Mouse (Mus musculus) hindbrain, embryonic 15.5 days (tissue): ENCODE measurements around the gene Vldlr. TPM values are rescaled to one million over a fixed set of nuclear protein-coding genes. Genes with fewer than 3 reads are reported as not detected.

Experiments used
- ATAC-seq: fragments of 200-750 bp; cut with Nextera tagmentation; 2 replicates; pipeline ENCODE4 v1.8.0; 2017; ENCODE audit warnings: low read depth, moderate number of reproducible peaks, moderate TSS enrichment; ENCODE audit not compliant: low FRiP score
- H3K27ac ChIP-seq: fragments of 300-500 bp; sonication (generic); replicated peaks from 2 replicates; pipeline ENCODE4 v1.5.1; 2015; ENCODE audit warnings: mild to moderate bottlenecking, inconsistent platforms
- H3K27me3 ChIP-seq: fragments of 300-500 bp; sonication (generic); 2 replicates; pipeline ENCODE4 v1.6.1; 2015; ENCODE audit warnings: control low read depth, inconsistent platforms
- H3K36me3 ChIP-seq: fragments of 300-500 bp; sonication (generic); 2 replicates; pipeline ENCODE4 v1.6.1; 2015; ENCODE audit warnings: control low read depth, inconsistent platforms
- H3K4me1 ChIP-seq: fragments of 300-500 bp; sonication (generic); replicated peaks from 2 replicates; pipeline ENCODE4 v1.6.1; 2015; ENCODE audit warnings: control low read depth, inconsistent platforms
- H3K4me2 ChIP-seq: fragments of 300-500 bp; sonication (generic); 2 replicates; pipeline ENCODE4 v1.6.1; 2015; ENCODE audit warnings: moderate library complexity, mild to moderate bottlenecking, inconsistent platforms
- H3K4me3 ChIP-seq: fragments of 300-500 bp; sonication (generic); 2 replicates; pipeline ENCODE4 v1.5.1; 2015; ENCODE audit warnings: mild to moderate bottlenecking, inconsistent platforms
- H3K9ac ChIP-seq: fragments of 300-500 bp; sonication (generic); 2 replicates; pipeline ENCODE4 v1.6.1; 2015; ENCODE audit warnings: inconsistent platforms
- H3K9me3 ChIP-seq: fragments of 300-500 bp; sonication (generic); 2 replicates; pipeline ENCODE4 v1.6.1; 2016; ENCODE audit warnings: control low read depth, inconsistent platforms
- WGBS: fragments of 180-500 bp; shearing (Covaris S2); methylation state at CpG from one replicate; pipeline ENCODE4 v1.1.7; 2015; 5-methylcytosine and 5-hydroxymethylcytosine counted together
- polyA plus RNA-seq: library from polyadenylated mRNA; unstranded; fragments of >200 nt; fragmentation: Nextera tagmentation; extraction: Ambion mirVana; gene quantifications from 2 replicates; pipeline ENCODE4 v1.2.1, GENCODE M21; 2015

The Vldlr gene
- polyA plus RNA-seq, 1 experiment from 2014 or later = 30.7 TPM

DNA sequence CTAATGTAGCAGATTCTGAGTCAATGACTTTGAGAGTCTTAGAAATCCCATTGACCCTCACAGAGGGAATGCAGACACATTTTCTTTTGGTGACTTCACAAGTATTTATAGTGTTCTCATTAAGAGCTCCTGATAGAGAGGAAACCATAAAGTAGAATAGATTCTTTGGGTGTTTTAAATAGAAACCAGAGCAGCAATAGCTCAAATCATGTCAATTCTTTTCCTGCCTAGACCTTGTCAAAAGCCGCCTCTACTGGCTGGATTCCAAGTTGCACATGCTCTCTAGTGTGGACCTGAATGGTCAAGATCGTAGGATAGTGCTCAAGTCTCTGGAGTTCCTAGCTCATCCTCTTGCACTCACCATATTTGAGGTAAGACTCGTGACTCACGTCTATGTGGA lies 27.2 kb downstream of the Vldlr start:
- Histone ChIP-seq H3K27me3 (no peaks in the 10 kb centered on the region), H3K4me1 (no peaks in the 10 kb centered on the region), H3K36me3 (peaks cover 91% of the 10 kb centered on the region), H3K27ac (no peak overlapping the region), H3K4me2 (no peak overlapping the region), H3K9ac (no peak overlapping the region), H3K9me3 (no peaks in the 10 kb centered on the region), H3K4me3 (no peak overlapping the region)
- WGBS = 96% methylated on average over 4 of the region's 4 CpGs
- ATAC-seq = no peak

DNA sequence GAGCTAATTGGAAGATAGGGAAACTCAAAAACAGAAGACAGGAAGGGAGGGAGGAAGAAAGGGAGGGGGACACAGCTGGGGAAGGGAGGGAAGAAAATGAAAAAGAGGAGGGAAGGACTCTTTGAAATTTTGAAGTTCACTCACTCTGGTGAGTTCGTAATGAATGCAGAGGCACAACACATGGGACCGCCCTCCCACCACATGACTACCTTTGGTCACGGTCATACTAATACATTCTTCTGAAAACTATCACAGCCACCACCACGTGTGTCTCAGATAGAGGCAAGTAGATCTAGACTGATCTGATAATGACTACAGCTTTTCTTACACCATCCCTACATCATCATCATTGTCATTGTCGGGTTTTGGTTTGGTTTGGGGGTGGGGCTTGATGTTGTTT lies 38.5 kb downstream of the Vldlr start:
- 86% methylated on average over 5 of the region's 5 CpGs for WGBS
- no peaks in the 10 kb centered on the region for H3K9me3 ChIP-seq

DNA sequence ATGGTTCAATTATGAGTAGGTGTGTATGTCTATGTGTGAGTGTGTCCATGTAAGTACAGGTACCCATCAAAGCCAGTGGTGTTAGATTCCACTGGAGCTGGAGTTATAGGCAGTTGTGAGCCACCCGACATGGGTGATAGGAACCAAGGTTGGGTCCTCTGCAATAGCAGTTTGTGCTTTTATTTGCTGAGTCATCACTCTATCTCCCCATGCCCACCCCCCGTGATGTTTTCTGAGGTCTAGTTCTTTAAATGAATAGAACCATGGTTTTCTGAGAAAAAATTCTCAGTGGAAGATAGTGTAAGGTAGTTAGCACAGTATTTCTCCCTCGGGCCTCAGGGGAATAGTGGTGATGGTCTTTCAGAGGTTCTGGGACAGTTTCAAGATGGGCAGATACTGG lies 39.4 kb downstream of the Vldlr start:
- Histone ChIP-seq H3K4me2 (no peak overlapping the region), H3K36me3 (no peaks in the 10 kb centered on the region; the same call in 1 of the 2 replicates), H3K27ac (no peak overlapping the region), H3K27me3 (no peaks in the 10 kb centered on the region), H3K9me3 (no peaks in the 10 kb centered on the region), H3K9ac (no peak overlapping the region), H3K4me3 (no peak overlapping the region), H3K4me1 (no peaks in the 10 kb centered on the region)
- ATAC-seq = no peak
- 89% methylated on average over 3 of the region's 3 CpGs for WGBS

More for the DNA sequence above, 38.5 kb downstream of the Vldlr start:
- H3K9ac ChIP-seq = no peak overlapping the region
- no peak overlapping the region for H3K27ac ChIP-seq
- H3K4me3 ChIP-seq = no peak overlapping the region
- no peaks in the 10 kb centered on the region for H3K4me1 ChIP-seq
- no peak overlapping the region for H3K4me2 ChIP-seq
- no peak for ATAC-seq
- no peaks in the 10 kb centered on the region for H3K27me3 ChIP-seq
- H3K36me3 ChIP-seq = peaks cover 9% of the 10 kb centered on the region

DNA sequence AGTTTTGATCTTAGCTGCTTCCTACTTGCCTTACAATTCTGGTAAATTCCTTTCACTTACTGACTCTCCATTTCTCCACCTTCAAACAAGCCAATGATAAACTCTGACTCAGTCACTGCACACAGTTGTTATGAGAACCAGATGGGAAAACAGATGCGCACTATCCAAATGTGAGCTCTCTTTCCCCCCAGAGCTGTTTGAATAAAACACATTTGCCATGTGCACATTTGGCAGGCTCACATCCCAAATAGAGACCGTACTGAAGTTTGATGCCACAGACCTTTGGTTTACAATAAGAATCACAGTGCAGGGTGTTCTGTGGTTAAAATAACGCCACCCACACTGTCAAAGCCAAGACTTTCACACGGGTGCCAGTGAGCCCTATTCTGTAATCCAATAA lies 43.8 kb downstream of the Vldlr start:
- Histone ChIP-seq H3K4me3 (no peak overlapping the region), H3K4me2 (no peak overlapping the region), H3K36me3 (no peaks in the 10 kb centered on the region), H3K4me1 (no peaks in the 10 kb centered on the region), H3K9me3 (no peaks in the 10 kb centered on the region), H3K27ac (no peak overlapping the region), H3K27me3 (no peaks in the 10 kb centered on the region), H3K9ac (no peak overlapping the region)
- 68% methylated on average over 4 of the region's 4 CpGs for WGBS
- no peak for ATAC-seq

DNA sequence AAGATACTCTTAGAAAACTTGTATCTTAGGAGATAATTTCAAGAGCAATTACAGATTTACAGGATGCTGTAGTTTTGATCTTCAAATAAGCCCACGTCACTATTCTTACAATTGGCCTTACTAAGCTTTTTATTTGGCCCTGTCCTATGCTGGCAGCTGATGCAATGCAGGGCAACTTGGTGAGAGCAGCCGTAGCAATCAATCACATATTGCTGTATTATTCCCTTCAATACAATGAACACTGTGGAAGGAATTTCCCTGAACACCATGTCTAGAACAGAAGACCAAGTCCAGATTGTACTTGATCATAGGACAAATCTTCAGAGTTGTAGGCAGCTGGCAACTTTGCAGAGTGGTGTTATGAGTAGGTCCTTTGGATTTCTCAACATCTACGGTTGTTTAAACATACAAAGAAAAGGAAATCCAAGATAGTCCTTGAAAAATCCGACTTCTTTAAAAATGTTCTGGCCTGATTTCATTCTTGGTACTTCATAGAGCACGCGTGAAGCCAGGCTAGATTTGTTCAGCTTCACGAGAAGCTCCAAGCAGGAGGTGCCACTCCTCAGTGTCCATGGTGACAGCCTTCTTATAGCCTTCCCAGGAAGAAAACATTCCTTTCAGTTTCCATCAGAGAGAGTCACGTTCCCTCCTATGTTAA lies 44.5 kb downstream of the Vldlr start:
- no peak overlapping the region for H3K4me3 ChIP-seq
- H3K4me1 ChIP-seq = no peaks in the 10 kb centered on the region
- ATAC-seq = no peak
- H3K9ac ChIP-seq = no peak overlapping the region
- no peak overlapping the region for H3K27ac ChIP-seq
- H3K36me3 ChIP-seq = no peaks in the 10 kb centered on the region
- H3K27me3 ChIP-seq = no peaks in the 10 kb centered on the region
- no peak overlapping the region for H3K4me2 ChIP-seq
- 82% methylated on average over 8 of the region's 8 CpGs for WGBS
- H3K9me3 ChIP-seq = no peaks in the 10 kb centered on the region

DNA sequence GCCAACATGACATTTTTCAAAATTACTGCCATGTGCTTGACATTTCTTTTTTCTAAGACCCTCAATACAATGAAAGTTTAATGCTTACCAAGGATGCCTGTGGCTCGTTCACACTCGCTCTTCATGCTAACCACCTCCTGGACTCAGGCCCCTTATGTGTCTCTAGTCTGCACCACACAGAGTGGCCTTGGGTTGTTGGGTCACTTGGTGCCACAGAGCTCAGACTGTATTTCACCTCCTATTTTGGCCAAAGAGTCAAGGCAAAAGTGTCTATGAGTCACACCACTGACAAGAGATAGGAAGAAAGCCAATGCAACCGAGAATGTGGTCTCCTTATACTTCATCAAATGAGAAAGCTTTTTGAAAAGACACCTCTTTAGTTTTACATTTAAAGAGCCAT lies 45.9 kb downstream of the Vldlr start:
- Histone ChIP-seq H3K4me3 (no peak overlapping the region), H3K9ac (no peak overlapping the region), H3K4me1 (no peaks in the 10 kb centered on the region), H3K27ac (no peak overlapping the region), H3K36me3 (no peaks in the 10 kb centered on the region), H3K4me2 (no peak overlapping the region), H3K27me3 (no peaks in the 10 kb centered on the region), H3K9me3 (no peaks in the 10 kb centered on the region)
- no peak for ATAC-seq
- 85% methylated on average over 3 of the region's 3 CpGs for WGBS

DNA sequence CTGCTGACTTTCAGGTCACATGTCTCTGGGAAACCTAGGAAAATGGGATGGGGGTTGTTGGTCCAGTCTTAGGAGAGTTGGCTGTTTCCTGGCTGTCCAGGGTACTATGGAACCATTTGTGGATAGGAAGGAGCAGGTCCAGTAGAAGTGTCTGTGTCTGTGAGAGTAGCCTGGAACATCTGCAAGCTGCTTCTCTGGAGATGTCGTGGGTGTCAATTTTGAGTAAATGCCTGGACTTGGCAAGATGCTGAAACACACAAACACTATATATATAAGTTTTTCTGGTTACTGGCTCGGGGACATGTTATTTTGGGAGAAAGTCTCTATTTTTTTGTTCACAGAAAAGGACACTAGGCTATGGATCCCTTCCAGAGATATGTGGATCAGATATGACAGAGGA lies 57.1 kb downstream of the Vldlr start:
- no peaks in the 10 kb centered on the region for H3K4me1 ChIP-seq
- H3K9me3 ChIP-seq = no peaks in the 10 kb centered on the region
- H3K27ac ChIP-seq = no peak overlapping the region
- 84% methylated on average over 2 of the region's 2 CpGs for WGBS
- no peak overlapping the region for H3K4me3 ChIP-seq
- no peak overlapping the region for H3K4me2 ChIP-seq
- ATAC-seq = no peak
- H3K9ac ChIP-seq = no peak overlapping the region
- no peaks in the 10 kb centered on the region for H3K36me3 ChIP-seq
- H3K27me3 ChIP-seq = no peaks in the 10 kb centered on the region

DNA sequence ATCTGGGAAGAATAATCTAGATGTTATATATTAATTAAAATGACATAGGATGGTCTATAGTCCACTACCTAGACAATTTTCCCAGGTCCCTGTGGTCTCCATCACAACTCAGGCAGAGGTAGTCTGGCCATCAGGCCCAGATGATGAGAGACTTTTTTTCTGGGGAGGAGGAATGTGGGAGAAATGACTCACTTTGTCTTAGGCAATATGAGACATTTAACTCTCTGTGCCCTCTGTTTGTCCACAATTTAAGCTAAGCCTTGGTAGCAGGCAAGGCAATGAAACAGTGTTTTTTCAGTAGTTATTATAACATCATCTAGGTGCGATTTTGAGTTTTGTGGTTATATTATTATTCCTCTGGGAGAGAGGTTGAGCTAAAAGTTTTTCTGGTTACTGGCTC lies 58.1 kb downstream of the Vldlr start:
- no peak overlapping the region for H3K9ac ChIP-seq
- ATAC-seq = no peak
- H3K4me2 ChIP-seq = no peak overlapping the region
- no peaks in the 10 kb centered on the region for H3K27me3 ChIP-seq
- no peak overlapping the region for H3K27ac ChIP-seq
- no peak overlapping the region for H3K4me3 ChIP-seq
- no peaks in the 10 kb centered on the region for H3K4me1 ChIP-seq
- H3K36me3 ChIP-seq = no peaks in the 10 kb centered on the region
- H3K9me3 ChIP-seq = no peaks in the 10 kb centered on the region
- WGBS = 100% methylated on average over 1 of the region's 1 CpGs

DNA sequence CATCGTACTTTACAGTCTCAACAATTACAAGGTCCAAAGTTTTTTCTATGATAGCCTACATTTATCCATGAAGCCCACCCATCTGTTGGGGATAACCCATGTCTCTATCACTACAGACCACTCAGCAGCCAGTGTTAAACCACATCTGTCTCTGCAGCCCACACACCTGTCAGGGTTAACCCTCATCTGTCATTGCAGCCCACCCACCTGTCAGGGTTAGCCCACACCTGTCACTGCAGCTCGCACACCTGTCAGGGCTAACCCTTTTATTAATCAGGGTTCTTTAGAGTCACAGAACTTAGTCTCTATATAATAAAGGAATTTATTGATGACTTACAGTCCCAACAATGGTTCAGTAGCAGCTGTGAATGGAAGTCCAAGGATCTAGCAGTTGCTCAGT lies 62.9 kb downstream of the Vldlr start:
- no peaks in the 10 kb centered on the region for H3K27me3 ChIP-seq
- no peaks in the 10 kb centered on the region for H3K36me3 ChIP-seq
- ATAC-seq = no peak
- 95% methylated on average over 2 of the region's 2 CpGs for WGBS
- H3K9ac ChIP-seq = no peak overlapping the region
- no peaks in the 10 kb centered on the region for H3K9me3 ChIP-seq
- H3K4me1 ChIP-seq = no peaks in the 10 kb centered on the region
- H3K4me3 ChIP-seq = no peak overlapping the region
- H3K27ac ChIP-seq = no peak overlapping the region
- no peak overlapping the region for H3K4me2 ChIP-seq

Other genes with a start within 250 kb of the Vldlr start
- 0.07 and 0.12 TPM in 2 replicates for gene Kcnv2, start 106.1 kb downstream of the Vldlr start, polyA plus RNA-seq
- 48.8 and 52.7 TPM in 2 replicates for gene Pum3, start 213.3 kb downstream of the Vldlr start, polyA plus RNA-seq